Mouse (Mus musculus): ENCODE results near the gene Gm20388. TPM values are rescaled to one million over a fixed set of nuclear protein-coding genes. Genes with fewer than 3 reads are reported as not detected.

Gene Gm20388
- polyA plus RNA-seq, 1 experiment from 2014 or later: 5.3 TPM

DNA sequence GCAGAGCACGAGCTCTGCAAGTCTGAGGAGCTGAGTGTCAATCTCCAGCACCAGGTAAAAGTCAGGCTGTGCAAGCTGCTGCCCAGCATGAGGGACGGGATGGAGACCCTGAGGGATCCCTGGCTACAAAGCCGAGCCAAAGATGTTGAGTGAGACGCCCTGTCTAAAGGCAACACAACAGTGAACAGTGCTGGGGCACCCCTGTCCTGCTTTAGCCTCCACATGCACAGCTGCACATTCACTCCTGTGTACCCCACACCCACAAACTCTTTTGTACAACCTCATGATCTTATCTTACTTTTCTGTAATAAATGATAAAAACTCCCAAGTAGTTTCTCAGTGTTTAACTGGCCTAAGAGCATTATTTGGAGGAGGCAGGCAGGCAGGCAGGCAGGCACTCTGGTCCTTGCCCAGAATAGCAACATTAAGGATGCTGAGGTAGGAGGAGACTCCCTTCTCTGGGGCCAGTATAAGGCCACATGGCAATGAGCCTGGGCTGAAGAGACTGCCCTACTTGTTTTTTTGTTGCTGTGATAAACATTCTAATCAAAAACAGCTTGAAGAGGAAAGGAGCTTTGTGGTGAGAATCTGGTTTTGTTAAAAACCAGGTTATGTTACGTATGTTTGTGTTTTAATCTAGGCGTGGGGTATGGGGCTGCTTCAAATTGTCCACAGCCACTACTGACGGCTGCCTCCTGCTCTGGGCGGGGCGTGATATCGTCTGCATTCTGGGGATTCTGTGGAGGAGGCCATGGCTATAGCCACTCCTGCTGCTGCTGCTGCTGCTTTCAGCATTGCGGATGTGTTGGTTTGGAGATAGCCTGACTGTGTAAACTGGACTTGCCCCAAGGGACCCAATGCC, 3007.1 kb downstream of the Gm20388 start:
- H3K27me3 ChIP-seq (replicated peaks; ENCODE audit: control insufficient read depth, insufficient read depth, low read length): no peaks in the 10 kb centered on the region
- peaks cover 13% of the 10 kb centered on the region; the same call in 1 of the 2 replicates for H3K36me3 ChIP-seq (ENCODE audit: control insufficient read depth, insufficient read depth, low read length)
- no peak overlapping the region; the same call in none of the 2 replicates for H3K27ac ChIP-seq (ENCODE audit: low read depth, low read length)
- DNase-seq (ENCODE audit: low spot score): no peak
- H3K4me1 ChIP-seq (replicated peaks; ENCODE audit: control insufficient read depth, insufficient read depth, low read length): peaks cover 26% of the 10 kb centered on the region
- H3K4me2 ChIP-seq: peak overlapping the region; percentile 28
- 48% methylated on average over 11 of the region's 11 CpGs for WGBS
- no peak overlapping the region for H3K4me3 ChIP-seq (ENCODE audit: low read depth, low read length)
- ATAC-seq (replicated peaks; ENCODE audit: low FRiP score): peak; percentile 56
- no peak overlapping the region for H3K9ac ChIP-seq (ENCODE audit: low read depth, low read length)
- no peaks in the 10 kb centered on the region for H3K9me3 ChIP-seq (ENCODE audit: control insufficient read depth, low read length)

DNA sequence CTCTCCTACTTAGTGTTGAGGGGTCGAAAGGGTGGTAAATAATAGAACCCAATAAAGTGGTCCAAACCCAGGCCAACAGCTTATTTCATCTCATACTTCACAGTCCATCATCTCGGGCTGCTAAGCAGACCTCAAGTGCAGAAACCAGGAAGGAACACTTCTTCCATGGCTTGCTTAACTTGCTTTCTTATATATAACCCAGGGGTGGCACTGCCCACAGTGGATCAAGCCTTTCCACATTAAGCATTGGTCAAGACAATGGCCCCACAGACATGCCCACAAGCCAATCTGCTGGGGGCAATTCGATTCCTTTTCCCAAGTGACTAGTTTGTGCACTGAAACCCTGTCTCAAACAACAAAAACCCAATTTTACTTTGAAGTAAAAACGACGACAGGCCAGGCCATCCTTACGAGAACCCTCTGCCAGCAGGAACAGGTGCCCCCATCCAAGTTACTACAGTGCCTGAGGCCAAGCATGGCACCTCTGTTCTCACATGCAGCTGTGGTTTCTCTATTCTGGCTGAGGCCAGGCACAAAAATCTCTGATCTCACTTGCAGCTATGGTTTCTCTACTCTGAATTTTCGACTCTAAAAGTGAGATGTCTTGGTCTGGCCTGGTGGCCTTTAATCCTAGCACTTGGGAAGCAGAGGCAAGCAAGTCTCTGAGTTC, 3007.9 kb downstream of the Gm20388 start:
- H3K4me2 ChIP-seq: no peak overlapping the region

DNA sequence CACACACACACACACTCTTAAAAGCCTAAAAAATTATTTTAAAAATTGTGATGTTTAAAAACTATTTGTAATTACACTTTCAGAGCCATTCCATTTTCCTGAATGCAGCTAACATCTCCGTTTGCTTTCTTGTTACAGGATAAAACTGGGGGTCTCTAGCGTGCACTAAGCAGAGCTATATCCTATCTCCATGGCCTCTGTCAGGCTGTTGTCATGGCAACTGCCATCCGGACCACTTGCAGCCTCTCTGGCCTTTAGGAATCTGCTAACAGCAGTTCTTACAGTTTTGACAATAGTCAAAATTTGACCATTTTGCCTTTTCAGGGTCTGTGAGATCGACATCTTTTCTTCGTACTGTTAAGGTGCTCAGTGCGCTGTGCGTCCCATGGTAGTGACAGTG, 3010.2 kb downstream of the Gm20388 start:
- Histone ChIP-seq H3K4me2 (no peak overlapping the region), H3K36me3 (ENCODE audit: control insufficient read depth, insufficient read depth, low read length) (no peaks in the 10 kb centered on the region), H3K9ac (ENCODE audit: low read depth, low read length) (no peak overlapping the region), H3K9me3 (ENCODE audit: control insufficient read depth, low read length) (no peaks in the 10 kb centered on the region), H3K27ac (ENCODE audit: low read depth, low read length) (no peak overlapping the region), H3K4me3 (ENCODE audit: low read depth, low read length) (no peak overlapping the region), H3K27me3 (replicated peaks; ENCODE audit: control insufficient read depth, insufficient read depth, low read length) (no peaks in the 10 kb centered on the region), H3K4me1 (replicated peaks; ENCODE audit: control insufficient read depth, insufficient read depth, low read length) (peaks cover 44% of the 10 kb centered on the region)
- WGBS: 83% methylated on average over 7 of the region's 7 CpGs
- ATAC-seq (replicated peaks; ENCODE audit: low FRiP score): no peak
- DNase-seq (ENCODE audit: low spot score): no peak

More for the DNA sequence above, 3007.9 kb downstream of the Gm20388 start:
- ATAC-seq (replicated peaks; ENCODE audit: low FRiP score): no peak
- DNase-seq (ENCODE audit: low spot score): no peak
- peaks cover 11% of the 10 kb centered on the region; the same call in 1 of the 2 replicates for H3K36me3 ChIP-seq (ENCODE audit: control insufficient read depth, insufficient read depth, low read length)
- no peaks in the 10 kb centered on the region for H3K27me3 ChIP-seq (replicated peaks; ENCODE audit: control insufficient read depth, insufficient read depth, low read length)
- H3K4me1 ChIP-seq (replicated peaks; ENCODE audit: control insufficient read depth, insufficient read depth, low read length): peaks cover 28% of the 10 kb centered on the region
- H3K4me3 ChIP-seq (ENCODE audit: low read depth, low read length): no peak overlapping the region
- no peak overlapping the region for H3K9ac ChIP-seq (ENCODE audit: low read depth, low read length)
- no peaks in the 10 kb centered on the region for H3K9me3 ChIP-seq (ENCODE audit: control insufficient read depth, low read length)
- H3K27ac ChIP-seq (ENCODE audit: low read depth, low read length): no peak overlapping the region
- 83% methylated on average over 7 of the region's 7 CpGs for WGBS

DNA sequence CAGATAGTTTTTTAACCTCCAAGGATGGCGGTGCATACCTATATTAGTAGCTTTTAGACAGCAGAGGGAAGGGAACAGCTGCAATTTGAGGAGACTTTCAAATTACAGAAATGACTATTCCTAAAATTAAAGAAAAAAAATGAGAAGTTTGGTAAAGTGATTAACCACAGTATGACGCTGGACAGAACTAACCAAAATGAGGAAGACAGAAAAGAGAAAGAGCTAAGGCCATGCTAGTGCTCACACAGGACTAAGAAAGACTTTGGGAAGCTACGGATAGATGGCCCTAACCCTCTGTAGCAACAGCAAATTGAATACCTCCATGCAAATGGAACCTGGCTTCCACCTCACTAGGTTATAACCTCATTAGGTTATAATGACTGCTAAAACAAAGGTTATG, 3012.3 kb downstream of the Gm20388 start:
- Histone ChIP-seq H3K4me2 (no peak overlapping the region), H3K27me3 (replicated peaks; ENCODE audit: control insufficient read depth, insufficient read depth, low read length) (no peaks in the 10 kb centered on the region), H3K9ac (ENCODE audit: low read depth, low read length) (no peak overlapping the region), H3K27ac (ENCODE audit: low read depth, low read length) (no peak overlapping the region), H3K36me3 (ENCODE audit: control insufficient read depth, insufficient read depth, low read length) (no peaks in the 10 kb centered on the region), H3K9me3 (ENCODE audit: control insufficient read depth, low read length) (no peaks in the 10 kb centered on the region), H3K4me3 (ENCODE audit: low read depth, low read length) (no peak overlapping the region), H3K4me1 (replicated peaks; ENCODE audit: control insufficient read depth, insufficient read depth, low read length) (peaks cover 49% of the 10 kb centered on the region)
- DNase-seq (ENCODE audit: low spot score): no peak
- ATAC-seq (replicated peaks; ENCODE audit: low FRiP score): no peak
- WGBS: 77% methylated on average over 3 of the region's 3 CpGs

DNA sequence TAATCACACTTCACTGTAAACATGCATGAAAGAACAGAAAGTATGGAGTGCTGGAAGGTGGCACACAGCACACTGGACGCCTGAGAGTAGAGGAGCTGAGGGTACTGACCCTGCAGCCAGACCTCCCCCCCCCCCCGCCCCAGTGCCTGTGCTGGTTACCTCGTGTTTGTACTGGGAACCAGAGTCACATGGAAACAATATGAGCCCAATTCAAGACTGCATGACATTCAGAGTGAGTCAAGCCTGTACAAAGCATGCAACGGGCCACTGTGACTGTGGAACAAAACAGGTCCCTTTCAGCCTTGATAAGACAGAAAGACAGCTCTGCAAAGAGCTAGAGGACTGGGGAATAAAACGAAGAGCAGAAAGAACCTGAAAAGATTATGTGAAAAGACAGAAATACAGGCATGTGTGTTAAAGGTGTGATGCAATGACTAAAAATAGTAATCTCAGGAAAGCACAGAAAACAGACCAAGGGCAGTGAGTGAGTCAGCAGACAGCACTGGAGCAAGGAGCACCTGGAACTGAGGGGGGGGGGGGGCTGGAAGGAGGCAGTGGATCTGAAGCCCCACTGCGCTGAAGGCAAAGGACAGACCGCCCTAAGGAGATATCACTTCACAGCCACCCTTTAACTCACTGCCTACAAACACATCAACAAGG, 3012.9 kb downstream of the Gm20388 start:
- Histone ChIP-seq H3K4me1 (replicated peaks; ENCODE audit: control insufficient read depth, insufficient read depth, low read length) (peaks cover 44% of the 10 kb centered on the region), H3K9ac (ENCODE audit: low read depth, low read length) (no peak overlapping the region), H3K4me3 (ENCODE audit: low read depth, low read length) (no peak overlapping the region), H3K27me3 (replicated peaks; ENCODE audit: control insufficient read depth, insufficient read depth, low read length) (no peaks in the 10 kb centered on the region), H3K36me3 (ENCODE audit: control insufficient read depth, insufficient read depth, low read length) (no peaks in the 10 kb centered on the region), H3K4me2 (0 out of 2 replicates have a peak overlapping the region, but pooled peaks have one; percentile 4), H3K9me3 (ENCODE audit: control insufficient read depth, low read length) (no peaks in the 10 kb centered on the region), H3K27ac (ENCODE audit: low read depth, low read length) (no peak overlapping the region)
- ATAC-seq (replicated peaks; ENCODE audit: low FRiP score): no peak
- DNase-seq (ENCODE audit: low spot score): no peak
- WGBS: 51% methylated on average over 7 of the region's 7 CpGs

DNA sequence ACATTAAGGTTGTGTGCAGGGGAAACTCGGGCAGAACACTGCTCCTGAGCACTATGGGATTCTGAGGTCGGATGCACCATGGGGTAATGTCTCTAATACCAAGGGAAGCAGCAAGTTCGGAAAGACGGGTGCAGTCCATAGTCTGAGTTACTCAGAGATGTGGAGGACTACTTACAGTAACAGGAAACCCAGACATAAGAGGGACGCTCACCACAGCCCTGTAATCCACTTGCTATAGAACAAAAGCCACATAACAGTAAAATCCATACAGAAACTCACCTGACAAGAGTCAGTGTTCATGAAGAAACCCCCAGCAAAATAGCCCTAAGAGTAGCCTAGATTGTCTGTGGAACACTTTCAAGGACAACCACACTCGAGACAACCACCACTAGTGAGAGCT, 3013.4 kb downstream of the Gm20388 start:
- Histone ChIP-seq H3K27ac (ENCODE audit: low read depth, low read length) (no peak overlapping the region), H3K27me3 (replicated peaks; ENCODE audit: control insufficient read depth, insufficient read depth, low read length) (no peaks in the 10 kb centered on the region), H3K4me3 (ENCODE audit: low read depth, low read length) (no peak overlapping the region), H3K4me2 (no peak overlapping the region), H3K4me1 (replicated peaks; ENCODE audit: control insufficient read depth, insufficient read depth, low read length) (peaks cover 39% of the 10 kb centered on the region), H3K9me3 (ENCODE audit: control insufficient read depth, low read length) (no peaks in the 10 kb centered on the region), H3K36me3 (ENCODE audit: control insufficient read depth, insufficient read depth, low read length) (no peaks in the 10 kb centered on the region), H3K9ac (ENCODE audit: low read depth, low read length) (no peak overlapping the region)
- 65% methylated on average over 6 of the region's 6 CpGs for WGBS
- DNase-seq (ENCODE audit: low spot score) (no peak), ATAC-seq (replicated peaks; ENCODE audit: low FRiP score) (no peak)

DNA sequence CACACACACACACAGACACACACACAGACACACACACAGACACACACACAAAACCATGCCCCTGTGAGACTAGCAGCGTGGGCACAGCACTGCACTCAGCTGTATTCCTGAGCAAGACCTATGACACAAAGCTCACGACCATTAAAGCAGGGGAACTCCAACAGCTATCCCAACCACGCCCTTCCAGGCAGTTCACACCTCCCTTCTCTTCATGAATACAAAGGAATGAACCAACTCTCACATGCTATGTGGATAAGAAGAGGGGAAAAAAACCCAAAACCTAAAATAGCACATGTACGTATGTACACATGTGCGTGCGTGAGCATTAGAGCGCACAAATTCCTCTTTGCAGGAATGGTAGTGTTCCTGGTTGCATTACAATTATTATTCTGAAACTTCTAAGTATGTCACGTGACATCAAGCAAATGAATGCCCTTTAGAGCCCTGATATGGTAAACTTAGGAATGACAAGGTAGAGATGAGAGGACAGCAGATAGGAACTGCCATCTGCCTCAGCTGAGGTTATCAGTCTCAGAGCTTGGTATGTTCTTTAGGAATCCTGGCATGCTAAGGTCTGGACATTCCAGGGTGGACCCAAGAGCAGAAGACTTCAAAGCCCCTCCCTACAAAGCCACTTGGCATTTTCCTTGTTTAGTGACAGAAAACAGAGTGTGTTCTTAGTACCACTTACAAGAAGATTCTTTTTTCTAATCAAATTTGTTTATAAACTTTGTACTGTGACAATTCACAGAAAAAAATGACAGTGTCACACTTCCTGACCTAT, 3015.5 kb downstream of the Gm20388 start:
- no peak for DNase-seq (ENCODE audit: low spot score)
- H3K4me2 ChIP-seq: no peak overlapping the region
- no peak for ATAC-seq (replicated peaks; ENCODE audit: low FRiP score)
- H3K36me3 ChIP-seq (ENCODE audit: control insufficient read depth, insufficient read depth, low read length): no peaks in the 10 kb centered on the region
- H3K27me3 ChIP-seq (replicated peaks; ENCODE audit: control insufficient read depth, insufficient read depth, low read length): no peaks in the 10 kb centered on the region
- H3K4me3 ChIP-seq (ENCODE audit: low read depth, low read length): no peak overlapping the region
- no peaks in the 10 kb centered on the region for H3K9me3 ChIP-seq (ENCODE audit: control insufficient read depth, low read length)
- 83% methylated on average over 8 of the region's 8 CpGs for WGBS
- H3K4me1 ChIP-seq (replicated peaks; ENCODE audit: control insufficient read depth, insufficient read depth, low read length): peaks cover 46% of the 10 kb centered on the region
- no peak overlapping the region for H3K9ac ChIP-seq (ENCODE audit: low read depth, low read length)
- no peak overlapping the region for H3K27ac ChIP-seq (ENCODE audit: low read depth, low read length)

DNA sequence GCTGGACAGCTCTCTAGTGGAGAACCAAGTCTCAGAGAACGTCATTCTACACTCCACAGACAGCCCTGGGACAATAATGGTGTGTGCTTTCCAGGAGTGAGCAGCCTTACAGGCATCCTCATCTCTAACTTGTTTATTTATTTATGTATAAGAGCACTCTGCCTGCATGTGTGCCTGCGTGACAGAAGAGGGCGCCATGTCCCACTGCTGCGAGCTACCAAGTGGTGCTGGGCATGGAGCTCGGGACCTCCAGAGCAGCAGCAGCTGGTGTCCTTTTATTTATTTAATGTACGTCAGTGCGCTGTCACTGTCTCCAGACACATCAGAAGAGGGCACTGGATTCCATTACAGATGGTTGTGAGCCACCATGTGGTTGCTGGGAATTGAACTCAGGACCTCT, 3016.1 kb downstream of the Gm20388 start:
- H3K4me2 ChIP-seq: no peak overlapping the region
- ATAC-seq (replicated peaks; ENCODE audit: low FRiP score) (no peak), DNase-seq (ENCODE audit: low spot score) (no peak)
- no peaks in the 10 kb centered on the region for H3K36me3 ChIP-seq (ENCODE audit: control insufficient read depth, insufficient read depth, low read length)
- no peaks in the 10 kb centered on the region for H3K27me3 ChIP-seq (replicated peaks; ENCODE audit: control insufficient read depth, insufficient read depth, low read length)
- H3K27ac ChIP-seq (ENCODE audit: low read depth, low read length): no peak overlapping the region
- H3K4me1 ChIP-seq (replicated peaks; ENCODE audit: control insufficient read depth, insufficient read depth, low read length): peaks cover 47% of the 10 kb centered on the region
- no peak overlapping the region for H3K9ac ChIP-seq (ENCODE audit: low read depth, low read length)
- no peak overlapping the region for H3K4me3 ChIP-seq (ENCODE audit: low read depth, low read length)
- no peaks in the 10 kb centered on the region for H3K9me3 ChIP-seq (ENCODE audit: control insufficient read depth, low read length)
- WGBS: 77% methylated on average over 7 of the region's 7 CpGs
